Mouse (Mus musculus): ENCODE data around the gene 4933407L21Rik. TPM values are rescaled to one million over a fixed set of nuclear protein-coding genes. Genes with fewer than 3 reads are reported as not detected.

The 4933407L21Rik gene
- total RNA-seq (2012; rRNA removed): 0.09 TPM in 1 of 2 replicates, not detected in the other

GRCm38 (mm10) chr1:85928057-85928687 lies at the start of gene 4933407L21Rik:
4933407L21Rik (plus strand) TSS chr1:85928483.
- TF ChIP-seq HCFC1 (IDR thresholded peaks at IDR 0.05; ENCODE audit: borderline replicate concordance, insufficient read depth, low read length) (no peak), MAFK (IDR thresholded peaks at IDR 0.05; ENCODE audit: insufficient read depth, low read depth, low read length) (no peak), ZC3H11A (IDR thresholded peaks at IDR 0.05; ENCODE audit: borderline replicate concordance, low read depth, low read length) (no peak), CHD2 (IDR thresholded peaks at IDR 0.05; ENCODE audit: low read depth, low read length) (no peak), ZNF384 (IDR thresholded peaks at IDR 0.05; ENCODE audit: low read depth, low read length) (no peak)
- in situ Hi-C loops (cut with MboI; ENCODE audit: low sequenced_read_pairs in 2 of 2, unreplicated experiment in 2 of 2): no loop called here
- no peak within 1 kb of the TSS for H3K4me3 ChIP-seq (ENCODE audit: insufficient read depth in 1 of 2, low read depth in 1 of 2, low read length in 2 of 2, poor library complexity in 1 of 2, severe bottlenecking in 1 of 2)
- H3K9ac ChIP-seq (ENCODE audit: insufficient read depth, low read depth, low read length, poor library complexity, severe bottlenecking): no peak within 1 kb of the TSS
- no peaks in the 10 kb centered on the region for H3K4me1 ChIP-seq (ENCODE audit: control insufficient read depth in 2 of 2, insufficient read depth in 2 of 2, low read length in 2 of 2, poor library complexity in 1 of 2)
- no peaks in the 10 kb centered on the region for H3K9me3 ChIP-seq (ENCODE audit: control insufficient read depth, insufficient read depth, low read depth, low read length)
- no peak within 1 kb of the TSS for H3K27ac ChIP-seq (ENCODE audit: insufficient read depth, low read depth, low read length, poor library complexity, severe bottlenecking)
- no peaks in the 10 kb centered on the region for H3K36me3 ChIP-seq (ENCODE audit: control insufficient read depth, insufficient read depth, low read length, poor library complexity, severe bottlenecking)
- DNase-seq (ENCODE audit: low read depth, low spot score): no peak

GRCm38 (mm10) chr1:85882003-85882402 lies 46.3 kb upstream of the 4933407L21Rik start:
- Histone ChIP-seq H3K9me3 (ENCODE audit: control insufficient read depth, insufficient read depth, low read depth, low read length) (no peaks in the 10 kb centered on the region), H3K9ac (ENCODE audit: insufficient read depth, low read depth, low read length, poor library complexity, severe bottlenecking) (no peak overlapping the region), H3K4me1 (ENCODE audit: control insufficient read depth in 2 of 2, insufficient read depth in 2 of 2, low read length in 2 of 2, poor library complexity in 1 of 2) (no peaks in the 10 kb centered on the region), H3K4me3 (ENCODE audit: insufficient read depth in 1 of 2, low read depth in 1 of 2, low read length in 2 of 2, poor library complexity in 1 of 2, severe bottlenecking in 1 of 2) (no peak overlapping the region), H3K27ac (ENCODE audit: insufficient read depth, low read depth, low read length, poor library complexity, severe bottlenecking) (no peak overlapping the region), H3K36me3 (ENCODE audit: control insufficient read depth, insufficient read depth, low read length, poor library complexity, severe bottlenecking) (no peaks in the 10 kb centered on the region)
- TF ChIP-seq MAFK (IDR thresholded peaks at IDR 0.05; ENCODE audit: insufficient read depth, low read depth, low read length) (no peak), HCFC1 (IDR thresholded peaks at IDR 0.05; ENCODE audit: borderline replicate concordance, insufficient read depth, low read length) (no peak), ZNF384 (IDR thresholded peaks at IDR 0.05; ENCODE audit: low read depth, low read length) (no peak), ZC3H11A (IDR thresholded peaks at IDR 0.05; ENCODE audit: borderline replicate concordance, low read depth, low read length) (no peak), CHD2 (IDR thresholded peaks at IDR 0.05; ENCODE audit: low read depth, low read length) (no peak)
- DNase-seq (ENCODE audit: low read depth, low spot score): no peak
- in situ Hi-C loops (cut with MboI; ENCODE audit: low sequenced_read_pairs in 2 of 2, unreplicated experiment in 2 of 2): no loop called here

GRCm38 (mm10) chr1:85887221-85887620 lies 41.1 kb upstream of the 4933407L21Rik start:
- in situ Hi-C loops (cut with MboI; ENCODE audit: low sequenced_read_pairs in 2 of 2, unreplicated experiment in 2 of 2): no loop called here

GRCm38 (mm10) chr1:85894231-85894747 lies 34.0 kb upstream of the 4933407L21Rik start, which contains the start of gene Itm2c:
Itm2c (plus strand) TSS chr1:85894281.
- Histone ChIP-seq H3K36me3 (ENCODE audit: control insufficient read depth, insufficient read depth, low read length, poor library complexity, severe bottlenecking) (no peaks in the 10 kb centered on the region), H3K4me3 (ENCODE audit: insufficient read depth in 1 of 2, low read depth in 1 of 2, low read length in 2 of 2, poor library complexity in 1 of 2, severe bottlenecking in 1 of 2) (peak within 1 kb of the TSS; percentile 86 to 89), H3K9ac (ENCODE audit: insufficient read depth, low read depth, low read length, poor library complexity, severe bottlenecking) (peak within 1 kb of the TSS; percentile 70), H3K9me3 (ENCODE audit: control insufficient read depth, insufficient read depth, low read depth, low read length) (no peaks in the 10 kb centered on the region), H3K27ac (ENCODE audit: insufficient read depth, low read depth, low read length, poor library complexity, severe bottlenecking) (no peak within 1 kb of the TSS), H3K4me1 (ENCODE audit: control insufficient read depth in 2 of 2, insufficient read depth in 2 of 2, low read length in 2 of 2, poor library complexity in 1 of 2) (peaks cover 0 to 19% of the 10 kb centered on the region in 2 experiments; a peak in 2 of 4 replicates)
- in situ Hi-C loops (cut with MboI; ENCODE audit: low sequenced_read_pairs in 2 of 2, unreplicated experiment in 2 of 2): no loop called here
- DNase-seq (ENCODE audit: low read depth, low spot score): peak; percentile 69
- no peak for TF ChIP-seq ZC3H11A (IDR thresholded peaks at IDR 0.05; ENCODE audit: borderline replicate concordance, low read depth, low read length)
- no peak for TF ChIP-seq MAFK (IDR thresholded peaks at IDR 0.05; ENCODE audit: insufficient read depth, low read depth, low read length)
- TF ChIP-seq HCFC1 (IDR thresholded peaks at IDR 0.05; ENCODE audit: borderline replicate concordance, insufficient read depth, low read length): no peak
- TF ChIP-seq CHD2 (IDR thresholded peaks at IDR 0.05; ENCODE audit: low read depth, low read length): no peak
- TF ChIP-seq ZNF384 (IDR thresholded peaks at IDR 0.05; ENCODE audit: low read depth, low read length): no peak

More at GRCm38 (mm10) chr1:85887221-85887620, 41.1 kb upstream of the 4933407L21Rik start:
- Histone ChIP-seq H3K36me3 (ENCODE audit: control insufficient read depth, insufficient read depth, low read length, poor library complexity, severe bottlenecking) (no peaks in the 10 kb centered on the region), H3K9ac (ENCODE audit: insufficient read depth, low read depth, low read length, poor library complexity, severe bottlenecking) (no peak overlapping the region), H3K9me3 (ENCODE audit: control insufficient read depth, insufficient read depth, low read depth, low read length) (no peaks in the 10 kb centered on the region), H3K4me1 (ENCODE audit: control insufficient read depth in 2 of 2, insufficient read depth in 2 of 2, low read length in 2 of 2, poor library complexity in 1 of 2) (peaks cover 0 to 4% of the 10 kb centered on the region in 2 experiments; a peak in 2 of 4 replicates), H3K4me3 (ENCODE audit: insufficient read depth in 1 of 2, low read depth in 1 of 2, low read length in 2 of 2, poor library complexity in 1 of 2, severe bottlenecking in 1 of 2) (no peak overlapping the region), H3K27ac (ENCODE audit: insufficient read depth, low read depth, low read length, poor library complexity, severe bottlenecking) (no peak overlapping the region)
- DNase-seq (ENCODE audit: low read depth, low spot score): no peak
- no peak for TF ChIP-seq HCFC1 (IDR thresholded peaks at IDR 0.05; ENCODE audit: borderline replicate concordance, insufficient read depth, low read length)
- TF ChIP-seq MAFK (IDR thresholded peaks at IDR 0.05; ENCODE audit: insufficient read depth, low read depth, low read length): no peak
